Mouse (Mus musculus) gastrocnemius, postnatal 14 days (tissue): ENCODE data around the gene Trak1. TPM values are rescaled to one million over a fixed set of nuclear protein-coding genes. Genes with fewer than 3 reads are reported as not detected.
A peak's percentile ranks its signal among the peaks of the same experiment; 100 is the strongest.

Experiments used
- DNase-seq: peaks from one replicate; pipeline ENCODE4 v3.0.0; 2021; ENCODE audit warnings: mixed read lengths
- intact Hi-C: fragments of 180-260 bp; cut with DNase I; formaldehyde crosslinking; loops from one replicate; pipeline ENCODE4 v1.15.1; 2025; ENCODE audit warnings: low total_unique reads
- total RNA-seq, 2 experiments: library from RNA; stranded (reverse); gene quantifications; 2 replicates each; pipeline ENCODE4 v1.2.3; 2021

Trak1 gene
- total RNA-seq, 2 experiments from 2014 or later, result 167 to 178 TPM

- DNase-seq, result no peak
- intact Hi-C loops, result no loop called here
Measured at GRCm38 (mm10) chr9:121381678-121382297, 84.5 kb downstream of the Trak1 start.

GRCm38 (mm10) chr9:121382568-121382967 lies 85.3 kb downstream of the Trak1 start:
- no peak for DNase-seq
- intact Hi-C loops, result no loop called here

GRCm38 (mm10) chr9:121383180-121383586 lies 85.9 kb downstream of the Trak1 start:
- intact Hi-C loops, result no loop called here
- DNase-seq, result no peak

DNA sequence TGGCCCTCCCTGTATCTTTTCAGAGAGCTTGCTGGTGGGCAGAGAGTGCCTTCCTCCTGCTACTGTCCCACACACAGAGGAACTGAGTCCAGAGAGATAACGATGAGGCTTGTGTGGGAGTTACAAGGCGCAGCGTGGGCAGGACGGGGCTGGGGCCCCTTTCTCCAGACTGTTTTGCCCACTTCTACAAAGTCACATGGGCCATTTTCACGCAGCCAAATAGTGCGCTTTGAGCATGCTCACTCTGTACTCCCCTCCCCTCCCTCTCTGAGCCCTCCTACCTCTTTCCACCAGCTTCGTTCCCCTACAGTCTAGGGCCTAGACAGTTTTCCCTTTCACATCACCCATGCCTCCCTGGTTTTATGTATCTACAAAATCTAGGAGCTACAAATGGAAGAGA lies 87.3 kb downstream of the Trak1 start:
- intact Hi-C loops, result loop anchor here (5.0 kb wide), 1 partner anchor 73 kb away; no protein-coding TSS in a partner anchor
- DNase-seq, result no peak

GRCm38 (mm10) chr9:121385091-121385748 lies 87.9 kb downstream of the Trak1 start:
- intact Hi-C loops, result loop anchor here (5.0 kb wide), 1 partner anchor 72 kb away; no protein-coding TSS in a partner anchor
- DNase-seq, result peak; percentile 72

DNA sequence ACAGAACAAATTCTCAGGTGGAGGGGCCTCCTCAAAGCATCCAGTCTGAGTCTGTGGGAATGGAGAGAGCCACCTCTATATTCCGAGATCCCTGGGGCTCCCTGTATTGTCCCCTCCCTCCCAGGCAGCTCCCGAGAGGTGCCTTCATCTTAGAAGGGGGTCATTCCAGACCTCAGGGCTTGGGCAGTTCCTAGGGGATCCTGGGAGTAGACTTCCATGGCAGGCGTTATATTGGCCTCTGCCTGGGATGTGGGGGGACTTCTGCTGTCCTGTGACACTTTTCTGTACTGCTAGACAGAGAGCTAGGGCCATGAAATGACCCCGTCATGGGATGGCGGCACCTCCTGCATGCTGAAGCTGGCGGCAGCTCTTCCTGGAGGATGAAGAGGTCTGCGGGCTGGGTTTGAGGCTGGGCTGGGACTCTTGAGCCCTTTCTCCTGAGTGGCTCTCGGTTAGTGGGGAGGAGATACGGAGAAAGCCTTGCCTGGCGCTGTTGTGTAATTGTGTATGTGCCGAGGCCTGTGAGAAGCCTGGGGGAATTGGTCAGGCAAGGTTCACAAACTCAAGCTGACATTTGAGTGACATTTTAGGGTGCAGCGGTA lies 88.5 kb downstream of the Trak1 start:
- DNase-seq, result no peak
- intact Hi-C loops, result loop anchor here (5.0 kb wide), 1 partner anchor 71 kb away; no protein-coding TSS in a partner anchor

DNA sequence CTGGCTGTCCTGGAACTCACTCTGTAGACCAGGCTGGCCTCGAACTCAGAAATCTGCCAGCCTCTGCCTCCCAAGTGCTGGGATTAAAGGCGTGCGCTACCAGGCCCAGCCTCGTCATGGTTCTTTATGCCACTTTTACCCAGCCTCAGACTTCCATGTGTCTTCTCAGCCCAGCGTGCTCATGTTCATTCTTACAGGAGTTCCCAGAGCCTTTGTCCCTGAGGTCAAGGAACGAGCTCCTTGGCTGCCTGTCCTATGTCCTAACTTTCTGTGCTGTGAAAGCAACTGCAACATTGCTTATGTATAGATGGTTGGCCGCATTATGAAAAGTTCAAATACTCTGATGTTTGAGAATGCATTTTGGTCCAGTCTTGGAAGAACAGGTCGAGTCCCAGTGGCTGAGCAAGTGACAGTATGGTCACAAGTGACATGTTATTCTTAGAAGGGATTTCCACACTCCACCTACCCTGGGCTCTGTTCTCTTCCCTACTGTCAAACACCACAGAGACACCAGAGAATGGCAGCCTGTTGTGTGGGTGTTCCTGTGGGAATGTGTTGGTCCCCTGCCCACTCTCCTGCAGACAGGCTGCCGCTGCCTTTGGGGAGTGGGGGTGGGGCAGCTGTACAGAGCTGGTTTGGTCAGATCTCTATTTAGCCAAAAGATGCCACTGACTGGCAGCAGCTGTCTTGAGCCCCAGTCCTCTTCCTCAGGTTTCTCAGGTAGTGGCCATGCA lies 90.4 kb downstream of the Trak1 start:
- no peak for DNase-seq
- intact Hi-C loops, result loop anchor here (5.0 kb wide), 1 partner anchor 70 kb away; no protein-coding TSS in a partner anchor

DNA sequence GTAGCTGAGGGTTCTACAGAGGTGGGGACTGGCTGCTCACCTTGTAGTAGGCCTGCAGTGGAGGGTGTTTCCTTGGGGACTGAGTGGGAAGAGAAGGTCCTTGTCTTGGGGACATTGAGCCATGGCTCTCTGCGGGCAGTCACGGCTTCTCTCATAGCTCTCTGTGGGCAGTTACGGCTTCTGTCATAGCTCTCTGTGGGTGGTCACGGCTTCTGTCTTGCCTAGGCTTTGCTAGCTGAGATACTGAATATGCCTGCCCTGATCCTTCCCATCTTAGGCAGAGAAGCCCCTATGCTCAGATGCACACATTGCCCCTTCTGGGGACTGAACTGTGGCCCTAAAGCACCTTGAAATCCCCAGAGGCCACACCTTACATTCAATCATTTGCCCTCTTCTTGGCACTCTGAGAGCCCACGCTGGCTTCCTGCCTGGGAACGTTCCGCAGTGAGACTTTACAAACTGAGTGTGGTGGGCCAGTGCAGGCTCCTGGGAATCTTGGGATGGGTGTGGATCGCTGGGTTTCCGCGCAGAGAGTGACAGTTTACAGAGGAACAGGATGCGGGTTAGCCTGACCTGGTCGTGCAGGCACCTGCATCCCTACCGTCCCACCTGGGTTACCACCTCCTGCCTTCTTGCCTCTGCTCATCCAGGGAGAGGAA lies 91.1 kb downstream of the Trak1 start:
- DNase-seq, result no peak
- intact Hi-C loops, result loop anchor here (5.0 kb wide), 1 partner anchor 69 kb away; no protein-coding TSS in a partner anchor

GRCm38 (mm10) chr9:121389258-121389657 lies 92.0 kb downstream of the Trak1 start:
- intact Hi-C loops, result loop anchor here (5.0 kb wide), 1 partner anchor 68 kb away; no protein-coding TSS in a partner anchor
- DNase-seq, result no peak

- intact Hi-C loops, result loop anchor here (5.0 to 10.0 kb wide), 2 partner anchors 55 to 213 kb away; no protein-coding TSS in a partner anchor
- DNase-seq, result no peak
Measured at GRCm38 (mm10) chr9:121391898-121392297, 94.6 kb downstream of the Trak1 start.

- intact Hi-C loops, result loop anchor here (5.0 to 10.0 kb wide), 2 partner anchors 55 to 212 kb away; no protein-coding TSS in a partner anchor
- peak; percentile 58 for DNase-seq
Measured at GRCm38 (mm10) chr9:121392427-121392826, 95.1 kb downstream of the Trak1 start.

DNA sequence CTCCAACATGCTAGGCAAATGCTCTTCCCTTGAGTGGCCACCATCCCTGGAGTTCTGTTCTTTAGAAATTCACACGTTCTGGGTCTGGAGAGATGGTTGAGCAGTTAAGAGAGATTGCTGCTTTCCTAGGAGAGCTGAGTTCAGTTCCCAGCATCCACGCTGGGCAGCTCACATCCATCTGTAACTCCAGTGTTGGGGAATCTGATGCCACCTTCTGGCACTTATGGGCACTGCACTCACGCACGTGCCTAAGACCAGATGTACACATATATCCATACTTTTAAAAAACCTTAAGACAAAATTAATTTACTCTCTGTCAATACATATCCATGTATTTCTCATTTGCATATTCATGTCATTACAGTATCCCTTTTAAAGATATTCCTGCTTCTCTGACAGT lies 95.8 kb downstream of the Trak1 start:
- DNase-seq, result no peak
- intact Hi-C loops, result loop anchor here (5.0 to 10.0 kb wide), 2 partner anchors 54 to 212 kb away; no protein-coding TSS in a partner anchor

GRCm38 (mm10) chr9:121394882-121395281 lies 97.6 kb downstream of the Trak1 start:
- DNase-seq, result no peak
- intact Hi-C loops, result loop anchor here (5.0 to 10.0 kb wide), 2 partner anchors 52 to 210 kb away; no protein-coding TSS in a partner anchor

DNA sequence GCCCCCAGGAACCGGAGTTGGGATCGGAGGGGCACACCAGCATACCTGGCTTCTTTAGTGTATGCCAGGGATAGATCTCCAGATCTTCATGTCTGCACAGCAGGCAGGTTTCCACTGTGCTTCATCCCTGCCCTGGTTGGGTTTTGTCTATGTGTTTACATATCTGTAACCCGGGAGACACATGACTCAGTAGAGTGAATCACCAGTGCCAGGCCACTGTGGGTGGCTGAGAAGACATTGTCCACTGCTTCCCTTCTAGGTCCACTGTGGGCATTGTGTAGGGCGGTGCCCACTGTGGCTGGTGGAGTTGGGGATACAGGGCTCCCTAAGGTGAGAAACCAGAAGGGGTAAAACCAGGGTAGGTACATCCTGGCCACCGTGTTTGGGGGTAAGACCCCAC lies 98.5 kb downstream of the Trak1 start:
- intact Hi-C loops, result loop anchor here (10.0 kb wide), 1 partner anchor 209 kb away; no protein-coding TSS in a partner anchor
- no peak for DNase-seq

DNA sequence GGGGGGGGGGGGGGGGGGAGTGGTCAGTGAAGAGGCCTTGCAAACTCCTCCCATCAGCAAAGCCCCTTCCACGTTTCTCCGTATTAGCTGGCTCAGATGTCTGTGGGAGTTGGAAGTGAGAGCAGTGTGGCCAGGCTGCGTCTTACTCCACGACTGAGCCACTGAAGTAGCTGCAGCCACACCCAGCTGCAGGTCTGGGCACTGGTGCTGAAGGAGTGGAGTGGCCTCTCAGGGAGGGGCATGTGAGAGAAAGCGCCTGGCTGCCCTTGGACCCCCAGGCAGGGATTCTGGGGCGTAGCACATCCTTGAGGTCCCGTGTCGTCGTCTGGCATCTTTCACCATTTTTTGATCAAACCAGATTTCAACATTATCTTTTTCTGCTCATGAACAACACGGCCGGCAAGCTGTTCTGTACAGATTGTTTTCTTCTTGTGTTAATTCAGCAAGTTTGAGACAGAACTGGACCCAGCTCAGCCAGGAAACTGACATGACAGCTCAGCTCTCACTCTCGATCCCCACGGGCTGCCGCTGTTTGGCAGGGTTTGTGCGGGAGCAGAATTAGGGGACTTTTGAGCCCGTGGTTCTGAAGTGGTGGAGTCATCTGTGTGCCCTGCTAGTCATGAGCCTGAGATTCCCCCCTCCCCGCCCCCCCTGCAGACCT lies 100.9 kb downstream of the Trak1 start:
- no peak for DNase-seq

DNA sequence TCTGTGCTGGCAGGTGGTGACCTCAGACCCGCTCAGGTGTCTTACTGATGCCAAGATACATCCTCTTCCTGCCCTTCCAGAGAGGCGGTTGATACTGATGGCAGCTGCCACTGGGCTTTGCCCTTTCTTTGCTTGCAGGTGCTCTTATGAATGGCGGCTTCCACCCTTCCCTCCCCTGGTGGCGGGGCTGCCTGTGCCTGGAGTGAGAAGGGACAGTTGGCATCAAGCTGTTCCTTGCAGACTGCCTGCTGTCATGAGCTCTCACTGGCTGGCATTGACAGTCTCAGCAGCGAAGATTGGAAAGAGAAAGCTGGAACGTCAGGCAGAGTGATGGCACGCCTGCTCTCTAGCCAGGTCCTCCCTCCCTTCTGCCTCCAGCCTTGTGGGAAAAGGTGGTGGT lies 101.5 kb downstream of the Trak1 start:
- peak; percentile 49 for DNase-seq
- intact Hi-C loops, result loop anchor here (10.0 kb wide), 1 partner anchor 206 kb away; no protein-coding TSS in a partner anchor

More for the DNA sequence above, 100.9 kb downstream of the Trak1 start:
- intact Hi-C loops, result loop anchor here (10.0 kb wide), 1 partner anchor 207 kb away; no protein-coding TSS in a partner anchor

DNA sequence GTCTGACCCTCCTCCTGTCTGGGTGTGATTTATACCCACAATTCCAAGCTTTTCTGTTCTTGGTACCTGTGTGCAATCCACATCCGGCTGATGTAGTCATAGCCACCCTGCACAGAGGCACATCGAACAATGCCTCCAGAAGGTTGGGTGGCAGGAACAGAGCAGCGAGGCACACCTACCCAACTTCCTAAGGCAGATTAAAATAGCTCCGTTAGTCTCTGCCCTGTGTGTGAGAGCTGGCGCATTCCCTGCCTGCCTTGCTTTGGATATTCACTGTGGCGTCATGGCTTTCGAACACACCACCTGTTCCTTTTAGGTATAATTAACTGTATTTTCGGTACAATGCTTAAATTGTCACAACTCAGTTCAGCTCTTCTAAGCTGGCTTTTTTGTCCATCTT lies 103.3 kb downstream of the Trak1 start:
- intact Hi-C loops, result no loop called here

GRCm38 (mm10) chr9:121403157-121403671 lies 105.9 kb downstream of the Trak1 start:
- intact Hi-C loops, result no loop called here
- DNase-seq, result peak; percentile 60

More for the DNA sequence above, 103.3 kb downstream of the Trak1 start:
- DNase-seq, result no peak
